Mouse (Mus musculus) forebrain, embryonic 14.5 days (tissue): ENCODE measurements around the gene Prep. TPM values are rescaled to one million over a fixed set of nuclear protein-coding genes. Genes with fewer than 3 reads are reported as not detected.

Experiments
- ATAC-seq: fragments of 200-750 bp; cut with Nextera tagmentation; 2 replicates; pipeline ENCODE4 v1.8.0; 2017; ENCODE audit warnings: mild to moderate bottlenecking, moderate library complexity
- DNase-seq: peaks from one replicate; pipeline ENCODE4 v3.0.0-alpha.2; 2015; ENCODE audit warnings: low spot score
- H3K27ac ChIP-seq: fragments of 300-500 bp; sonication (generic); 2 replicates; pipeline ENCODE4 v1.5.1; 2014; ENCODE audit warnings: low read depth, mild to moderate bottlenecking, control low read depth, low read length, moderate library complexity
- H3K27me3 ChIP-seq: fragments of 300-500 bp; sonication (generic); replicated peaks from 2 replicates; pipeline ENCODE4 v1.6.1; 2014; ENCODE audit warnings: low read length, control low read depth, mixed read lengths; ENCODE audit not compliant: control insufficient read depth, insufficient read depth
- H3K36me3 ChIP-seq: fragments of 300-500 bp; sonication (generic); 2 replicates; pipeline ENCODE4 v1.6.1; 2014; ENCODE audit warnings: low read length, control low read depth; ENCODE audit not compliant: control insufficient read depth, insufficient read depth
- H3K4me1 ChIP-seq: fragments of 300-500 bp; sonication (generic); 2 replicates; pipeline ENCODE4 v1.6.1; 2014; ENCODE audit warnings: antibody characterized with exemption, low read length, control low read depth; ENCODE audit not compliant: control insufficient read depth, insufficient read depth
- H3K4me2 ChIP-seq: fragments of 300-500 bp; sonication (generic); 2 replicates; pipeline ENCODE4 v1.6.1; 2014; ENCODE audit warnings: mild to moderate bottlenecking, control low read depth, low read length
- H3K4me3 ChIP-seq: fragments of 300-500 bp; sonication (generic); 2 replicates; pipeline ENCODE4 v1.5.1; 2014; ENCODE audit warnings: low read depth, low read length, control low read depth
- H3K9ac ChIP-seq: fragments of 300-500 bp; sonication (generic); 2 replicates; pipeline ENCODE4 v1.6.1; 2014; ENCODE audit warnings: mild to moderate bottlenecking, low read length, control low read depth, moderate library complexity
- H3K9me3 ChIP-seq: fragments of 300-500 bp; sonication (generic); replicated peaks from 2 replicates; pipeline ENCODE4 v1.6.1; 2016; ENCODE audit warnings: low read length, control low read depth, mixed read lengths; ENCODE audit not compliant: control insufficient read depth
- WGBS: fragments of 180-500 bp; shearing (Covaris S2); extraction: QIAGEN DNeasy Blood & Tissue Kit; methylation state at CpG from one replicate; pipeline ENCODE4 v1.1.7; 2014; 5-methylcytosine and 5-hydroxymethylcytosine counted together
- polyA plus RNA-seq: library from polyadenylated mRNA; unstranded; fragments of >200 nt; fragmentation: Nextera tagmentation; extraction: Ambion mirVana; gene quantifications from 2 replicates; pipeline ENCODE4 v1.2.1, GENCODE M21; 2014

The Prep gene
- polyA plus RNA-seq, 1 experiment from 2014 or later, result 14.2 TPM

- ATAC-seq (no peak), DNase-seq (no peak)
- Histone ChIP-seq H3K9me3 (no peaks in the 10 kb centered on the region), H3K9ac (no peak overlapping the region), H3K27ac (no peak overlapping the region), H3K4me2 (no peak overlapping the region), H3K4me3 (no peak overlapping the region), H3K4me1 (peaks cover 7% of the 10 kb centered on the region), H3K27me3 (no peaks in the 10 kb centered on the region), H3K36me3 (peaks cover 3% of the 10 kb centered on the region; the same call in 1 of the 2 replicates)
- 83% methylated on average over 13 of the region's 13 CpGs for WGBS
Observed at GRCm38 (mm10) chr10:45070929-45071813, 4.2 kb downstream of the Prep start.

GRCm38 (mm10) chr10:45072339-45072738 is 5.3 kb downstream of the Prep start:
- Histone ChIP-seq H3K27me3 (no peaks in the 10 kb centered on the region), H3K4me1 (peaks cover 7% of the 10 kb centered on the region), H3K27ac (no peak overlapping the region), H3K9ac (no peak overlapping the region), H3K36me3 (peaks cover 3% of the 10 kb centered on the region; the same call in 1 of the 2 replicates), H3K4me2 (no peak overlapping the region), H3K4me3 (no peak overlapping the region), H3K9me3 (no peaks in the 10 kb centered on the region)
- ATAC-seq (no peak), DNase-seq (no peak)
- WGBS, result 87% methylated on average over 4 of the region's 4 CpGs

GRCm38 (mm10) chr10:45074543-45074942 is 7.5 kb downstream of the Prep start:
- no peak overlapping the region for H3K4me2 ChIP-seq
- peak; percentile 71 for DNase-seq
- H3K27ac ChIP-seq, result no peak overlapping the region
- peaks cover 2% of the 10 kb centered on the region for H3K4me1 ChIP-seq
- peak; percentile 53 for ATAC-seq
- no peak overlapping the region for H3K9ac ChIP-seq
- 11% methylated on average over 6 of the region's 6 CpGs for WGBS
- H3K4me3 ChIP-seq, result no peak overlapping the region
- H3K9me3 ChIP-seq, result no peaks in the 10 kb centered on the region
- H3K36me3 ChIP-seq, result peaks cover 3% of the 10 kb centered on the region; the same call in 1 of the 2 replicates
- no peaks in the 10 kb centered on the region for H3K27me3 ChIP-seq

GRCm38 (mm10) chr10:45075491-45076051 is 8.6 kb downstream of the Prep start:
- no peak overlapping the region for H3K4me2 ChIP-seq
- H3K27me3 ChIP-seq, result no peaks in the 10 kb centered on the region
- H3K9ac ChIP-seq, result no peak overlapping the region
- no peak overlapping the region for H3K27ac ChIP-seq
- no peak overlapping the region for H3K4me3 ChIP-seq
- ATAC-seq (no peak; the same call in 1 of the 2 replicates), DNase-seq (no peak)
- 73% methylated on average over 5 of the region's 5 CpGs for WGBS
- H3K4me1 ChIP-seq, result peaks cover 2% of the 10 kb centered on the region
- peaks cover 7% of the 10 kb centered on the region for H3K36me3 ChIP-seq
- no peaks in the 10 kb centered on the region for H3K9me3 ChIP-seq

- ATAC-seq, result no peak
- Histone ChIP-seq H3K4me1 (peaks cover 2% of the 10 kb centered on the region), H3K27ac (no peak overlapping the region), H3K4me2 (no peak overlapping the region), H3K36me3 (peaks cover 8% of the 10 kb centered on the region), H3K4me3 (no peak overlapping the region), H3K27me3 (no peaks in the 10 kb centered on the region), H3K9ac (no peak overlapping the region), H3K9me3 (no peaks in the 10 kb centered on the region)
- DNase-seq, result no peak
- WGBS, result 86% methylated on average over 10 of the region's 10 CpGs
Observed at GRCm38 (mm10) chr10:45076585-45076984, 9.6 kb downstream of the Prep start.

GRCm38 (mm10) chr10:45077353-45077752 is 10.3 kb downstream of the Prep start:
- Histone ChIP-seq H3K4me2 (no peak overlapping the region), H3K4me3 (no peak overlapping the region), H3K27ac (no peak overlapping the region), H3K27me3 (no peaks in the 10 kb centered on the region), H3K9me3 (no peaks in the 10 kb centered on the region), H3K9ac (no peak overlapping the region), H3K4me1 (peaks cover 2% of the 10 kb centered on the region), H3K36me3 (peaks cover 7% of the 10 kb centered on the region)
- ATAC-seq (no peak), DNase-seq (no peak)
- WGBS, result 87% methylated on average over 5 of the region's 5 CpGs

- Histone ChIP-seq H3K9ac (no peak overlapping the region), H3K27me3 (no peaks in the 10 kb centered on the region), H3K9me3 (no peaks in the 10 kb centered on the region), H3K4me2 (no peak overlapping the region), H3K4me3 (no peak overlapping the region), H3K27ac (no peak overlapping the region), H3K4me1 (peaks cover 1% of the 10 kb centered on the region), H3K36me3 (peaks cover 4% of the 10 kb centered on the region)
- WGBS, result 88% methylated on average over 5 of the region's 5 CpGs
- no peak for ATAC-seq
- DNase-seq, result no peak
Observed at GRCm38 (mm10) chr10:45079756-45080155, 12.8 kb downstream of the Prep start.

GRCm38 (mm10) chr10:45080490-45080889 is 13.5 kb downstream of the Prep start:
- Histone ChIP-seq H3K9me3 (no peaks in the 10 kb centered on the region), H3K9ac (no peak overlapping the region), H3K27ac (no peak overlapping the region), H3K36me3 (peaks cover 4% of the 10 kb centered on the region), H3K4me1 (no peaks in the 10 kb centered on the region; the same call in 1 of the 2 replicates), H3K27me3 (no peaks in the 10 kb centered on the region), H3K4me2 (no peak overlapping the region), H3K4me3 (no peak overlapping the region)
- ATAC-seq (no peak), DNase-seq (no peak)
- WGBS, result 89% methylated on average over 6 of the region's 6 CpGs

GRCm38 (mm10) chr10:45082730-45083129 is 15.7 kb downstream of the Prep start:
- Histone ChIP-seq H3K36me3 (peaks cover 4% of the 10 kb centered on the region), H3K4me2 (no peak overlapping the region), H3K4me3 (no peak overlapping the region), H3K4me1 (no peaks in the 10 kb centered on the region), H3K27ac (no peak overlapping the region), H3K9ac (no peak overlapping the region), H3K27me3 (no peaks in the 10 kb centered on the region), H3K9me3 (no peaks in the 10 kb centered on the region)
- no peak for DNase-seq
- 67% methylated on average over 2 of the region's 2 CpGs for WGBS
- no peak for ATAC-seq
